Mouse (Mus musculus) activated CD4-positive, CD25-positive, alpha-beta regulatory T cell, adult 9 weeks (primary cell): Measurements from ENCODE around the gene Gpr142. TPM values are rescaled to one million over a fixed set of nuclear protein-coding genes. Genes with fewer than 3 reads are reported as not detected.

ENCODE experiments used
- polyA plus RNA-seq: library from polyadenylated mRNA; unstranded; fragments of 100-300 nt; shearing (Covaris generic); gene quantifications from one replicate; pipeline ENCODE4 v1.2.1, GENCODE M21; 2017

Gene Gpr142
- not detected for polyA plus RNA-seq

GRCm38 (mm10) chr11:114798624-114799023 lies at the start of gene Gpr142:
Gpr142 (plus strand) TSS chr11:114798924.

GRCm38 (mm10) chr11:114764820-114765818 lies 33.6 kb upstream of the Gpr142 start, which contains the start of gene Kif19a:
Kif19a (plus strand) TSS chr11:114765388.

GRCm38 (mm10) chr11:114795848-114796322 lies 2.8 kb upstream of the Gpr142 start, which contains the start of gene Btbd17:
Btbd17 (minus strand) TSS chr11:114795945.

DNA sequence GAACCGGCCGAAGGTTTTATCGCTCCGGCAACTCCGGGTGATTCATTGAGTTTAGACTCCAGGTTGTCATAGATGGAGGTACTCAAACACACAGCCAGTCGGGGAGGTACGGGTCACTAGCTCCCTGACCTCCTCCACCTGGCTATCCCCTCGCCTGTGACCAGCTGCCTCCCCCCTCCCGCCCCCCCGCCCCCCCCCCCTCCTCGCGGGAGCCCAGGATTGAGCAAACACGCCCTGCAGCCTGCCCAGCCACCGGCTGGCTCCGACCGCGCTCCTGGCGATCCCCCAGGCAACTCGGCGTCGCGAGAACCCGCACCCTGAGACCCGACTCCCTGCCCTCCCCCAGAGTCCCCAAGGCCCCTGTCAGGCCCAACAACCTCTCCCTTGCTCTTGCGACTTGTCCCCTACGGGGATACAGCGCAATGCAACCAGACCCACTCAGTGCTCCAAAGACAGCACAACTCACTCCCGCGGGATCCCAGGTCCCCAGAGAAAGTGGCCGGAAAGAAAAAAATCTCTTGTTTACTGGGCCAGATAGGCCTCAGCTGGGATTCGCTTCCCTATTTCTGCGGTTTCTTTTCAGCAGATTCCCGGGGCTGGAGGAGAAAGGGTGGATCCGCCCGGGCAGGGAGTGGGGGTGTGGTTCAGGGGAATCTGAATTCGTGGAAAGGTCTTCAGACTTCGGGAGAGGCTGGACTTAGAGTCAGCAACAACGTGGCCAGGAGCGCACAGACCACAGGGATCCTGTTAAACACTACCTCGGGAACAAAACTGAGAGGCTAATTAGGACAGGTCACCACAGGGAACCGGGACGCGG lies 51.9 kb downstream of the Gpr142 start, which contains the start of gene Gprc5c:
Gprc5c (plus strand) TSS at position 701 of the 817 bp plus-strand sequence.

Other genes with a start within 250 kb of the Gpr142 start
- gene Rpl38, start 130.4 kb upstream of the Gpr142 start, polyA plus RNA-seq, result 581 TPM
- 2.0 TPM for gene Ttyh2, start 123.5 kb upstream of the Gpr142 start, polyA plus RNA-seq
- gene Dnaic2, start 71.5 kb upstream of the Gpr142 start, polyA plus RNA-seq, result not detected
- gene Kif19a, start 33.5 kb upstream of the Gpr142 start, polyA plus RNA-seq, result 0.18 TPM
- not detected for gene Btbd17, start 3.0 kb upstream of the Gpr142 start, polyA plus RNA-seq
- 0.10 TPM for gene Gprc5c, start 52.2 kb downstream of the Gpr142 start, polyA plus RNA-seq
- gene Cd300a, start 91.1 kb downstream of the Gpr142 start, polyA plus RNA-seq, result 0.62 TPM
- 0.13 TPM for gene Cd300lb, start 135.5 kb downstream of the Gpr142 start, polyA plus RNA-seq
- gene Cd300c, start 170.2 kb downstream of the Gpr142 start, polyA plus RNA-seq, result 0.42 TPM
- not detected for gene Cd300ld, start 191.0 kb downstream of the Gpr142 start, polyA plus RNA-seq
- 1.6 TPM for gene Cd300c2, start 203.0 kb downstream of the Gpr142 start, polyA plus RNA-seq
- not detected for gene Cd300ld2, start 217.3 kb downstream of the Gpr142 start, polyA plus RNA-seq
- gene Cd300ld4, start 228.1 kb downstream of the Gpr142 start, polyA plus RNA-seq, result not detected
- not detected for gene Cd300ld5, start 238.8 kb downstream of the Gpr142 start, polyA plus RNA-seq
- gene Cd300ld3, start 249.5 kb downstream of the Gpr142 start, polyA plus RNA-seq, result not detected